Mouse (Mus musculus): Measurements from ENCODE around the gene Ttll5. TPM values are rescaled to one million over a fixed set of nuclear protein-coding genes. Genes with fewer than 3 reads are reported as not detected.

The Ttll5 gene
- polyA plus RNA-seq, 1 experiment from 2014 or later, result 3.7 TPM

- Histone ChIP-seq H3K4me2 (replicated peaks; ENCODE audit: low read depth) (no peak overlapping the region), H3K36me3 (ENCODE audit: control insufficient read depth, insufficient read depth, low read length) (no peaks in the 10 kb centered on the region), H3K4me3 (ENCODE audit: low read depth, low read length) (no peak overlapping the region), H3K4me1 (replicated peaks; ENCODE audit: control insufficient read depth, insufficient read depth) (0 out of 2 replicates have a peak, but pooled peaks cover 3% of the 10 kb centered on the region), H3K9ac (ENCODE audit: low read length) (no peak overlapping the region), H3K9me3 (ENCODE audit: control insufficient read depth, low read length) (no peaks in the 10 kb centered on the region), H3K27me3 (ENCODE audit: control insufficient read depth, insufficient read depth, low read length) (no peaks in the 10 kb centered on the region), H3K27ac (replicated peaks) (no peak overlapping the region)
- ATAC-seq (ENCODE audit: low FRiP score, low TSS enrichment), result no peak
- no peak for TF ChIP-seq EP300 (optimal IDR thresholded peaks at IDR 0.05)
- no peak for TF ChIP-seq CTCF (IDR thresholded peaks at IDR 0.05; ENCODE audit: low read depth)
- 69% methylated on average over 7 of the region's 7 CpGs for WGBS
- DNase-seq (ENCODE audit: low spot score), result no peak
Observed at GRCm38 (mm10) chr12:85986024-85986423, 161.6 kb downstream of the Ttll5 start.

- H3K27ac ChIP-seq (replicated peaks), result no peak overlapping the region
- 0 out of 2 replicates have a peak, but pooled peaks cover 3% of the 10 kb centered on the region for H3K4me1 ChIP-seq (replicated peaks; ENCODE audit: control insufficient read depth, insufficient read depth)
- no peak overlapping the region for H3K4me2 ChIP-seq (replicated peaks; ENCODE audit: low read depth)
- no peaks in the 10 kb centered on the region for H3K27me3 ChIP-seq (ENCODE audit: control insufficient read depth, insufficient read depth, low read length)
- H3K36me3 ChIP-seq (ENCODE audit: control insufficient read depth, insufficient read depth, low read length), result no peaks in the 10 kb centered on the region
- no peak overlapping the region for H3K9ac ChIP-seq (ENCODE audit: low read length)
- TF ChIP-seq CTCF (IDR thresholded peaks at IDR 0.05; ENCODE audit: low read depth), result no peak
- TF ChIP-seq EP300 (optimal IDR thresholded peaks at IDR 0.05), result no peak
- ATAC-seq (ENCODE audit: low FRiP score, low TSS enrichment) (no peak), DNase-seq (ENCODE audit: low spot score) (no peak)
- no peaks in the 10 kb centered on the region for H3K9me3 ChIP-seq (ENCODE audit: control insufficient read depth, low read length)
- H3K4me3 ChIP-seq (ENCODE audit: low read depth, low read length), result no peak overlapping the region
- WGBS, result 44% methylated on average over 13 of the region's 13 CpGs
Observed at GRCm38 (mm10) chr12:85986540-85987443, 162.3 kb downstream of the Ttll5 start.

GRCm38 (mm10) chr12:85987444-85987889 lies 163.0 kb downstream of the Ttll5 start:
- no peak for DNase-seq (ENCODE audit: low spot score)
- TF ChIP-seq CTCF (IDR thresholded peaks at IDR 0.05; ENCODE audit: low read depth), result no peak
- TF ChIP-seq EP300 (optimal IDR thresholded peaks at IDR 0.05), result no peak
- Histone ChIP-seq H3K4me2 (replicated peaks; ENCODE audit: low read depth) (no peak overlapping the region), H3K9me3 (ENCODE audit: control insufficient read depth, low read length) (no peaks in the 10 kb centered on the region), H3K4me3 (ENCODE audit: low read depth, low read length) (no peak overlapping the region), H3K27me3 (ENCODE audit: control insufficient read depth, insufficient read depth, low read length) (no peaks in the 10 kb centered on the region), H3K9ac (ENCODE audit: low read length) (no peak overlapping the region), H3K4me1 (replicated peaks; ENCODE audit: control insufficient read depth, insufficient read depth) (0 out of 2 replicates have a peak, but pooled peaks cover 3% of the 10 kb centered on the region), H3K27ac (replicated peaks) (no peak overlapping the region), H3K36me3 (ENCODE audit: control insufficient read depth, insufficient read depth, low read length) (no peaks in the 10 kb centered on the region)
- WGBS, result 73% methylated on average over 5 of the region's 5 CpGs
- no peak for ATAC-seq (ENCODE audit: low FRiP score, low TSS enrichment)

- no peaks in the 10 kb centered on the region for H3K9me3 ChIP-seq (ENCODE audit: control insufficient read depth, low read length)
- no peaks in the 10 kb centered on the region for H3K36me3 ChIP-seq (ENCODE audit: control insufficient read depth, insufficient read depth, low read length)
- H3K27ac ChIP-seq (replicated peaks), result no peak overlapping the region
- TF ChIP-seq CTCF (IDR thresholded peaks at IDR 0.05; ENCODE audit: low read depth) (no peak), EP300 (optimal IDR thresholded peaks at IDR 0.05) (no peak)
- no peak overlapping the region for H3K4me2 ChIP-seq (replicated peaks; ENCODE audit: low read depth)
- no peaks in the 10 kb centered on the region for H3K27me3 ChIP-seq (ENCODE audit: control insufficient read depth, insufficient read depth, low read length)
- no peak overlapping the region for H3K4me3 ChIP-seq (ENCODE audit: low read depth, low read length)
- DNase-seq (ENCODE audit: low spot score) (no peak), ATAC-seq (ENCODE audit: low FRiP score, low TSS enrichment) (no peak)
- 0 out of 2 replicates have a peak, but pooled peaks cover 3% of the 10 kb centered on the region for H3K4me1 ChIP-seq (replicated peaks; ENCODE audit: control insufficient read depth, insufficient read depth)
- 85% methylated on average over 4 of the region's 4 CpGs for WGBS
- no peak overlapping the region for H3K9ac ChIP-seq (ENCODE audit: low read length)
Observed at GRCm38 (mm10) chr12:85988121-85988520, 163.7 kb downstream of the Ttll5 start.

- 51% methylated on average over 4 of the region's 4 CpGs for WGBS
- ATAC-seq (ENCODE audit: low FRiP score, low TSS enrichment), result no peak
- no peak overlapping the region for H3K4me2 ChIP-seq (replicated peaks; ENCODE audit: low read depth)
- H3K27me3 ChIP-seq (ENCODE audit: control insufficient read depth, insufficient read depth, low read length), result no peaks in the 10 kb centered on the region
- no peak overlapping the region for H3K27ac ChIP-seq (replicated peaks)
- no peak overlapping the region for H3K4me3 ChIP-seq (ENCODE audit: low read depth, low read length)
- no peaks in the 10 kb centered on the region for H3K9me3 ChIP-seq (ENCODE audit: control insufficient read depth, low read length)
- 0 out of 2 replicates have a peak, but pooled peaks cover 3% of the 10 kb centered on the region for H3K4me1 ChIP-seq (replicated peaks; ENCODE audit: control insufficient read depth, insufficient read depth)
- no peak for DNase-seq (ENCODE audit: low spot score)
- TF ChIP-seq CTCF (IDR thresholded peaks at IDR 0.05; ENCODE audit: low read depth), result no peak
- no peak for TF ChIP-seq EP300 (optimal IDR thresholded peaks at IDR 0.05)
- no peak overlapping the region for H3K9ac ChIP-seq (ENCODE audit: low read length)
- no peaks in the 10 kb centered on the region for H3K36me3 ChIP-seq (ENCODE audit: control insufficient read depth, insufficient read depth, low read length)
Observed at GRCm38 (mm10) chr12:85988818-85989377, 164.4 kb downstream of the Ttll5 start.

Data from stomach, postnatal 0 days (tissue).